Mouse (Mus musculus): ENCODE results near the gene Axl. TPM values are rescaled to one million over a fixed set of nuclear protein-coding genes. Genes with fewer than 3 reads are reported as not detected.

Axl gene
- polyA plus RNA-seq, 1 experiment from 2014 or later: 21.8 TPM

DNA sequence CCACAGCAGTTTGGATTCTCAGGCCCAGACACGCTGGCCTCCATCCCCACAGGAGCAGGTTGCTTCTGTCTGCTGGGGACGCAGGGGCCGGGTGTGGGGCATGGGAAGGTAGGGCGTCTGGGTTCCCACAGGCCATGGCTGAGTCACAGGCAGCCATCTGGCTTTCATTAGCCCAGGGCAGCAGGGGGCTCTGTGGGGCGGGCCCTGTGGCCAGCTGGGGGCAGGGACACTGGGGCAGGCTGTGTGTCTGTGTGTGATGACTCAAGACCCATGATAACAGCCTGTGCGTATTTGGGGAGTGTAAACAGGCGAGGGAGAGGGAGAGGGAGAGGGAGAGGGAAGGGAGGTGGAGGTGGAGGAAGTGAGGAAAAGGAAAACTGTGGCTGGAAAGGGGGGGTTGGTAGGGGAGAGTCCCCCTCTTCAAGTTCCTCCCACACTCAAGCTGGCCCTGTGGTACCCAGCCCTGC is 76.7 kb downstream of the Axl start:
- ATAC-seq (ENCODE audit: low FRiP score): peak; percentile 30; the same call in 1 of the 2 replicates
- no peak overlapping the region for H3K4me3 ChIP-seq (ENCODE audit: low read depth, low read length)
- no peak overlapping the region for H3K4me2 ChIP-seq
- no peaks in the 10 kb centered on the region for H3K27me3 ChIP-seq (ENCODE audit: control insufficient read depth, insufficient read depth, low read length)
- WGBS: 43% methylated on average over 7 of the region's 7 CpGs
- peaks cover 14% of the 10 kb centered on the region for H3K4me1 ChIP-seq (ENCODE audit: control insufficient read depth, insufficient read depth, low read length)
- H3K9ac ChIP-seq (ENCODE audit: low read length): no peak overlapping the region
- no peak for DNase-seq (ENCODE audit: low spot score, missing footprints)
- no peaks in the 10 kb centered on the region for H3K9me3 ChIP-seq (ENCODE audit: control insufficient read depth, low read length)
- H3K27ac ChIP-seq (ENCODE audit: low read depth, low read length): no peak overlapping the region
- H3K36me3 ChIP-seq (ENCODE audit: control insufficient read depth, insufficient read depth, low read length): peaks cover 23% of the 10 kb centered on the region

DNA sequence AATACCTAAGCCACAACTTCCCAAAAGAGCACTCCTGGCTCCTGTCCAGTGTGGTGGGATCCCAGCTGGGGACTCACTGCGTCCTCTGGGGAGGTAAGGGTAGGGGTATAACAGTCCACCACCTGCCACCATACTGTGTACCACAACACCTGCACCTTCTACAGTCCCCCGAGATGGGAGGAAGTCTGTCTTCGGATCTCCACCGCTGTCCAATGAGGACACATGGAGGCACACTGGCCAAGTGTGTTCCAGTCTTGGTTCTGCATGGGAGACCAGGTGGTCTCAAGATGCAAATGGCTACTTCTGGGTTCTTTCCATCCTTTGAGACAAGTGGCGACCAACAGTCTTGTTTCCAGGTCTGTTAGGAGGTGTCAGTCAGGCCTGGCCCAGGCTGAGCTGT is 77.3 kb downstream of the Axl start:
- ATAC-seq (ENCODE audit: low FRiP score) (0 out of 2 replicates have a peak, but pooled peaks have one; percentile 10), DNase-seq (ENCODE audit: low spot score, missing footprints) (no peak)
- H3K4me1 ChIP-seq (ENCODE audit: control insufficient read depth, insufficient read depth, low read length): peaks cover 14% of the 10 kb centered on the region
- H3K9me3 ChIP-seq (ENCODE audit: control insufficient read depth, low read length): no peaks in the 10 kb centered on the region
- H3K9ac ChIP-seq (ENCODE audit: low read length): no peak overlapping the region
- no peak overlapping the region for H3K27ac ChIP-seq (ENCODE audit: low read depth, low read length)
- peaks cover 23% of the 10 kb centered on the region for H3K36me3 ChIP-seq (ENCODE audit: control insufficient read depth, insufficient read depth, low read length)
- WGBS: 72% methylated on average over 5 of the region's 5 CpGs
- no peak overlapping the region; the same call in 1 of the 2 replicates for H3K4me2 ChIP-seq
- H3K27me3 ChIP-seq (ENCODE audit: control insufficient read depth, insufficient read depth, low read length): no peaks in the 10 kb centered on the region
- H3K4me3 ChIP-seq (ENCODE audit: low read depth, low read length): no peak overlapping the region

DNA sequence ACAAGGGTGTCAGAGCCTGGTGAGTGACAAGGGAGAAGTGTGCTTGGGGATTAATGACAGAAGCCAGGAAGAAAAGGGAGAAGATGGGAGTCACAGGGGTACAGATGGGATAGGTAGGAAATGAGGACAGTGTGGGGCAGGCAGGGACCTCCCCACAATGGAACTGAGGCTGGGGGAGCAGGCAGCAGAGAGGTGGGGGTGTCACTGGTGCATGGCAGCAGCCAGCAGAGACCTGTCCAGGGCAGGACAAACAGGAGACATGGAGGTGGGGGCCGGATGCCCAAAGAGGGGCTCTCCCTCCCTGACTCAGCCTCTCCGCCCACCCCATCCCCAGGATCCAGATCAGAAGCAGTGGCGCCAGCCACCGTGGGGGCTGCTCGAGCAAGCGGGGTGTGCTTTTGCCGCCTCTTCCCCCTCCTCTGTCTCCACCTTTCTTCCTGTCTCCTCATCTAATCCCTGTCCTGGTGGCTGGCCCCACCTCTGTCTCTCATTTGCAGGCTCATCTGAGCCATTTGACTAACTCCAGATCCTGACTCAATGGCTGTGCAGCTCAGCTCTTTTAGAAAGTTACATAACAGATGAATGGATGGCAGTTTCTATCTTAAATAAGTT is 77.9 kb downstream of the Axl start:
- WGBS: 0% methylated on average over 1 of the region's 7 CpGs

DNA sequence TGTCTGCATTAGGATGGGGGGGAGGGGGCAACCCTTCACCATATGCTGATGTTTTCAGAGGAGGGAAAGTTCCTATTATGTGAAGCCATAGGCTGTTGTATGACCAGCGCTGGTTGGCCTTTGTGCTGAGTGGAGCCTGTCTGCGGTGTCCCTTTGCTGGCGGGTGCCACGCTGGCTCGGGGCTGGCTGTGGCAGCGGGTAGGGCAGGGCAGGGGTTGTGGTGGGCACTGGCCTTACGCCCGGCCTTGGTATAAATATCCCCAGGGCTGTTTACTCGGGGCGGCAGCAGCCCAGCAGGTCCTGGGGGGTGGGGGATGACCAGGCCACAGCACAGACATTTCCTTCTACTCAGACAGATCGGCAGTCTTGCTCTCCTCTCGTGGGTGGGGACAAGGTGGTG is 78.5 kb downstream of the Axl start:
- peak overlapping the region; percentile 22; the same call in 1 of the 2 replicates for H3K4me2 ChIP-seq
- H3K27me3 ChIP-seq (ENCODE audit: control insufficient read depth, insufficient read depth, low read length): no peaks in the 10 kb centered on the region
- H3K36me3 ChIP-seq (ENCODE audit: control insufficient read depth, insufficient read depth, low read length): peaks cover 16% of the 10 kb centered on the region
- H3K9ac ChIP-seq (ENCODE audit: low read length): peak overlapping the region; percentile 47
- DNase-seq (ENCODE audit: low spot score, missing footprints) (no peak), ATAC-seq (ENCODE audit: low FRiP score) (peak; percentile 20; the same call in 1 of the 2 replicates)
- 18% methylated on average over 12 of the region's 12 CpGs for WGBS
- peaks cover 16% of the 10 kb centered on the region for H3K4me1 ChIP-seq (ENCODE audit: control insufficient read depth, insufficient read depth, low read length)
- H3K27ac ChIP-seq (ENCODE audit: low read depth, low read length): no peak overlapping the region
- H3K4me3 ChIP-seq (ENCODE audit: low read depth, low read length): no peak overlapping the region
- no peaks in the 10 kb centered on the region for H3K9me3 ChIP-seq (ENCODE audit: control insufficient read depth, low read length)

More for the DNA sequence above, 77.9 kb downstream of the Axl start:
- Histone ChIP-seq H3K4me1 (ENCODE audit: control insufficient read depth, insufficient read depth, low read length) (peaks cover 14% of the 10 kb centered on the region), H3K9ac (ENCODE audit: low read length) (peak overlapping the region; percentile 47), H3K27me3 (ENCODE audit: control insufficient read depth, insufficient read depth, low read length) (no peaks in the 10 kb centered on the region), H3K9me3 (ENCODE audit: control insufficient read depth, low read length) (no peaks in the 10 kb centered on the region), H3K27ac (ENCODE audit: low read depth, low read length) (no peak overlapping the region), H3K4me3 (ENCODE audit: low read depth, low read length) (no peak overlapping the region), H3K36me3 (ENCODE audit: control insufficient read depth, insufficient read depth, low read length) (peaks cover 20% of the 10 kb centered on the region), H3K4me2 (no peak overlapping the region; the same call in 1 of the 2 replicates)
- ATAC-seq (ENCODE audit: low FRiP score) (peak; percentile 43; the same call in 1 of the 2 replicates), DNase-seq (ENCODE audit: low spot score, missing footprints) (no peak)

DNA sequence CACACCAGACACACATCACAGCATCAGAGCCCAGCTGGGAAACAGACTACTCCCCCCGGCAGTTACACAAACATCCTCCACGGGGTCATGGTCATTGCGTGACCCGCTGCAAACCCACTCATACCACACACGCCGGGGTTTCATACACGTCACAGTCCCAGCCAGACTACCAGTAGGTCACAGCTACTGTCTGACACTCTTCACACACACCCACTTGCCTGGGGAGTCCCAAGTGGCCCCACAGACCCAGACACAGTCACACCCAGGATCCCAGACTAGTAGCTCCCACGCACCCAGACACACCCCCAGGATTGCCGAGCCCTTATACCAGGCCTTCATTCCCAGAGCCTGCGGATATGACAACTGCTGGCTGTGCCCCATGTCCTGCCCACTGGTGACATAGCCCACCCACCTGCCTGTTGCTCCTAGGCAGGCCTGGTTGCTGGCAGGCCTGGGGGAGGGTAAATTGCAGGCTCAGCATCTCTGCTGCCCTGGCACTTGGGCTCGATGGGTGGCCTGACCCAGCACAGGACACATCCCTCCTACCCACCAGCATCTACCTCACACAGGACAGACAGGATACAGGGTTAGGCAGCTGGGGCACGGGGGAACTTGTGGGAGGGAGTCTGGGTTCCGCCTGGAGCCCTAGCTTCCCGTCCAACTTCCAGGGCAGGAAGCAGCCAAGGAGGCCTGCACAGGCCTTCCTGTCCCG is 80.8 kb downstream of the Axl start:
- 0 out of 2 replicates have a peak, but pooled peaks cover 2% of the 10 kb centered on the region for H3K27me3 ChIP-seq (ENCODE audit: control insufficient read depth, insufficient read depth, low read length)
- DNase-seq (ENCODE audit: low spot score, missing footprints) (no peak), ATAC-seq (ENCODE audit: low FRiP score) (no peak)
- no peak overlapping the region for H3K27ac ChIP-seq (ENCODE audit: low read depth, low read length)
- H3K4me1 ChIP-seq (ENCODE audit: control insufficient read depth, insufficient read depth, low read length): peaks cover 20% of the 10 kb centered on the region
- H3K4me3 ChIP-seq (ENCODE audit: low read depth, low read length): no peak overlapping the region
- H3K36me3 ChIP-seq (ENCODE audit: control insufficient read depth, insufficient read depth, low read length): no peaks in the 10 kb centered on the region
- no peak overlapping the region for H3K4me2 ChIP-seq
- H3K9ac ChIP-seq (ENCODE audit: low read length): no peak overlapping the region
- 72% methylated on average over 15 of the region's 15 CpGs for WGBS
- H3K9me3 ChIP-seq (ENCODE audit: control insufficient read depth, low read length): no peaks in the 10 kb centered on the region

Small RNA genes within 50 kb of the gene (microRNA-seq; reads per million reads assigned to microRNA genes)
- not detected for gene Gm24865

Other genes starting within 250 kb of the Axl start
- not detected in 2 replicates for gene Ceacam2, start 248.8 kb downstream of the Axl start, polyA plus RNA-seq (2014; fragmentation: Nextera tagmentation; extraction: Ambion mirVana)
- gene Erich4, start 172.8 kb downstream of the Axl start, polyA plus RNA-seq (2014; fragmentation: Nextera tagmentation; extraction: Ambion mirVana): not detected in 2 replicates
- gene Dmac2, start 169.3 kb downstream of the Axl start, polyA plus RNA-seq (2014; fragmentation: Nextera tagmentation; extraction: Ambion mirVana): 22.0 and 24.6 TPM in 2 replicates
- gene B3gnt8, start 162.1 kb downstream of the Axl start, polyA plus RNA-seq (2014; fragmentation: Nextera tagmentation; extraction: Ambion mirVana): 0.36 and 0.65 TPM in 2 replicates
- 30.0 and 35.4 TPM in 2 replicates for gene Bckdha, start 129.7 kb downstream of the Axl start, polyA plus RNA-seq (2014; fragmentation: Nextera tagmentation; extraction: Ambion mirVana)
- gene Exosc5, start 129.5 kb downstream of the Axl start, polyA plus RNA-seq (2014; fragmentation: Nextera tagmentation; extraction: Ambion mirVana): 40.2 and 46.4 TPM in 2 replicates
- gene Tmem91, start 113.5 kb downstream of the Axl start, polyA plus RNA-seq (2014; fragmentation: Nextera tagmentation; extraction: Ambion mirVana): 0.99 and 1.6 TPM in 2 replicates
- 30.7 and 31.1 TPM in 2 replicates for gene B9d2, start 107.9 kb downstream of the Axl start, polyA plus RNA-seq (2014; fragmentation: Nextera tagmentation; extraction: Ambion mirVana)
- 0.78 and 1.4 TPM in 2 replicates for gene Tgfb1, start 101.7 kb downstream of the Axl start, polyA plus RNA-seq (2014; fragmentation: Nextera tagmentation; extraction: Ambion mirVana)
- 26.8 and 32.1 TPM in 2 replicates for gene Ccdc97, start 69.6 kb downstream of the Axl start, polyA plus RNA-seq (2014; fragmentation: Nextera tagmentation; extraction: Ambion mirVana)
- gene Hnrnpul1, start 33.9 kb downstream of the Axl start, polyA plus RNA-seq (2014; fragmentation: Nextera tagmentation; extraction: Ambion mirVana): 69.2 and 74.2 TPM in 2 replicates
- 0.10 TPM in 1 of 2 replicates, not detected in the other for gene Cyp2s1, start 28.2 kb upstream of the Axl start, polyA plus RNA-seq (2014; fragmentation: Nextera tagmentation; extraction: Ambion mirVana)
- not detected in 2 replicates for gene Cyp2b10, start 108.9 kb upstream of the Axl start, polyA plus RNA-seq (2014; fragmentation: Nextera tagmentation; extraction: Ambion mirVana)

Data from midbrain, embryonic 11.5 days (tissue).